Mouse (Mus musculus): ENCODE measurements at regions not wholly inside any gene's neighbourhood (a gene's known extent, or its start where the extent isn't known, plus 50 kb on each side); places are given as distances from the start of the nearest gene placed in this dataset.
A peak's percentile ranks its signal among the peaks of the same experiment; 100 is the strongest.

DNA sequence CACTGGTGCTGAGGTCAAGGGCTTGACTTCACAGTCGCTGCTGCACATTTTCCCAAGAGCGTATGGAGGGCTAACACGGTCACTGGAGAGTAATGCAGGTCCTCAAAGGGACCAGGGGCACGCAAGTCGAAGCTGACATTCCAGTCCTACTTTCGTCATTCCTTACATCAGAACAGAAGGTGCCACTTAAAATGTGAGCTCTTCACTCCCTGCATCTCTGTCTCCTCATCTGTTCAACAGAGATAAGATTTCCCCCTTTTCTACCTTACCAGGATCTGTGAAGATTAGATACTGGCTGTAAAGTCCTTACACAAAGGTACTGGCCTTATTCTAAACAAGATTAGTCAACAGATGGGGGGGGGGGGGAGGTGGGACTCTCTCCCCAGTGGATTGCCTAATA, 67.0 kb upstream of the Zeb2 start:
- Histone ChIP-seq H3ac (ENCODE audit: control insufficient read depth, insufficient read length) (no peak overlapping the region), H3K27me3 (ENCODE audit: control insufficient read depth, insufficient read depth, insufficient read length) (no peaks in the 10 kb centered on the region), H3K4me3 (no peak overlapping the region), H3K36me3 (ENCODE audit: control insufficient read depth, insufficient read depth) (no peaks in the 10 kb centered on the region), H3K79me2 (ENCODE audit: control insufficient read depth, insufficient read depth) (no peaks in the 10 kb centered on the region), H3K4me2 (ENCODE audit: low read depth) (no peak overlapping the region)
- TF ChIP-seq SRF (IDR thresholded peaks at IDR 0.05; ENCODE audit: control insufficient read depth, insufficient read length, low read depth) (no peak), POLR2A (IDR thresholded peaks at IDR 0.05; ENCODE audit: insufficient read length, low read depth) (no peak), POLR2AphosphoS2 (IDR thresholded peaks at IDR 0.05; ENCODE audit: insufficient read length, low read depth) (no peak), CEBPB (IDR thresholded peaks at IDR 0.05; ENCODE audit: insufficient read depth, poor library complexity, severe bottlenecking) (no peak), E2F4 (IDR thresholded peaks at IDR 0.05; ENCODE audit: insufficient read depth) (no peak), USF1 (IDR thresholded peaks at IDR 0.05; ENCODE audit: low read depth) (no peak), MYOD1 (IDR thresholded peaks at IDR 0.05; ENCODE audit: control insufficient read depth in 1 of 3, insufficient read length in 2 of 3, low read depth in 2 of 3) (no peak), TCF12 (IDR thresholded peaks at IDR 0.05; ENCODE audit: insufficient read depth, poor library complexity, severe bottlenecking) (no peak)

DNA sequence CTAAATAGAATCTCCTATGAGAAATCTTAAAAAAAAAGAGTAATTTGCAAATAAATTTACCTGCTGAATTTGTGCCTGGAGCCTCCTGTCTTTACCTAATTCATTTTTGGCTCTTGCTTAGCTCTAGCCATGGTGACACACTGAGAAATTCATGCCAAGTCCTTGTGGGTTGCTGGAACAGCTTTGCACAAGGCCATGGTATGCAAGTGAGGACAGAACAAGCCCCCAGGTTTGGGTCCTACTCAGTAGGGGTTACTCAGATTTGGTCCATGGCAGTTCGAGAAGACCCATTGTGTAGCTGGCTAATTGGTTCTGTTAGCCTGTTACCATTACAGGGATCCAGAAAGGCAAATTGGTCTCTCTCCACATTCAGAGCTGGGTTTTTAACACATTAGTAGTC, 65.7 kb upstream of the Zeb2 start:
- Histone ChIP-seq H3K79me2 (ENCODE audit: control insufficient read depth, insufficient read depth) (no peaks in the 10 kb centered on the region), H3K36me3 (ENCODE audit: control insufficient read depth, insufficient read depth) (no peaks in the 10 kb centered on the region), H3K27me3 (ENCODE audit: control insufficient read depth, insufficient read depth, insufficient read length) (no peaks in the 10 kb centered on the region), H3K4me3 (no peak overlapping the region), H3K4me2 (ENCODE audit: low read depth) (no peak overlapping the region), H3ac (ENCODE audit: control insufficient read depth, insufficient read length) (no peak overlapping the region)
- no peak for TF ChIP-seq CEBPB (IDR thresholded peaks at IDR 0.05; ENCODE audit: insufficient read depth, poor library complexity, severe bottlenecking)

DNA sequence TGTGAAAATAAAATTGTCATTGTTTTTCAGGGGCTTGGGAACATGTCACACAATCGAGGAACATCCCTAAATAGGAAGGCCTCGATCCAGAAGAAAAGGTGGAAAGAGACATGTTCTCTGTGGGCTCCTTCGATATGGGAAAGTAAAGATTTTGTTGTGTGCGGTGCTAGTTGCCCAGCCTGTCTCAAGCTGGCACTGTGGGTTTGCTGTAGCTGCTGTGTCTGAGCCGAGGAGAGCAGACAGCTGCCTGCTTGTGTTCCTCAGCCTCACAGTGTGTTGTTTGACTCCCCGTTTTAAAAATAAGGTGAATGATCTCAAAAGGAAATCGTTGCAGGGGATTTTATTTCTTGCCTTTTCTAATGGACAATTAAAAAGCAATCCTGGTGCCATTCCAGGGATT, 64.4 kb upstream of the Zeb2 start:
- Histone ChIP-seq H3K79me2 (ENCODE audit: control insufficient read depth, insufficient read depth) (no peaks in the 10 kb centered on the region), H3K36me3 (ENCODE audit: control insufficient read depth, insufficient read depth) (no peaks in the 10 kb centered on the region), H3K4me3 (no peak overlapping the region), H3K4me2 (ENCODE audit: low read depth) (no peak overlapping the region), H3K27me3 (ENCODE audit: control insufficient read depth, insufficient read depth, insufficient read length) (no peaks in the 10 kb centered on the region), H3ac (ENCODE audit: control insufficient read depth, insufficient read length) (no peak overlapping the region)
- TF ChIP-seq USF1 (IDR thresholded peaks at IDR 0.05; ENCODE audit: low read depth), result no peak
- TF ChIP-seq MYOD1 (IDR thresholded peaks at IDR 0.05; ENCODE audit: control insufficient read depth in 1 of 3, insufficient read length in 2 of 3, low read depth in 2 of 3), result peak in 1 of 3 experiments; percentile 52
- TF ChIP-seq MYOG (IDR thresholded peaks at IDR 0.05; ENCODE audit: control insufficient read depth in 1 of 3, insufficient read depth in 1 of 3, insufficient read length in 2 of 3, low read depth in 2 of 3), result peak in 2 of 3 experiments; percentile 19 to 60

- Histone ChIP-seq H3ac (ENCODE audit: control insufficient read depth, insufficient read length) (no peak overlapping the region), H3K4me3 (no peak overlapping the region), H3K36me3 (ENCODE audit: control insufficient read depth, insufficient read depth) (no peaks in the 10 kb centered on the region), H3K27me3 (ENCODE audit: control insufficient read depth, insufficient read depth, insufficient read length) (no peaks in the 10 kb centered on the region), H3K4me2 (ENCODE audit: low read depth) (no peak overlapping the region), H3K79me2 (ENCODE audit: control insufficient read depth, insufficient read depth) (no peaks in the 10 kb centered on the region)
- TF ChIP-seq SRF (IDR thresholded peaks at IDR 0.05; ENCODE audit: control insufficient read depth, insufficient read length, low read depth) (no peak), REST (IDR thresholded peaks at IDR 0.05; ENCODE audit: insufficient read depth, insufficient read length) (no peak), TCF3 (IDR thresholded peaks at IDR 0.05; ENCODE audit: insufficient read length, low read depth) (no peak)
Observed at GRCm38 (mm10) chr2:45178849-45179453, 61.8 kb upstream of the Zeb2 start.

GRCm38 (mm10) chr2:45172382-45172781, 55.2 kb upstream of the Zeb2 start:
- H3K4me2 ChIP-seq (ENCODE audit: low read depth), result no peak overlapping the region
- no peak overlapping the region for H3ac ChIP-seq (ENCODE audit: control insufficient read depth, insufficient read length)
- no peak overlapping the region for H3K4me3 ChIP-seq
- H3K36me3 ChIP-seq (ENCODE audit: control insufficient read depth, insufficient read depth), result no peaks in the 10 kb centered on the region
- H3K79me2 ChIP-seq (ENCODE audit: control insufficient read depth, insufficient read depth), result no peaks in the 10 kb centered on the region
- H3K27me3 ChIP-seq (ENCODE audit: control insufficient read depth, insufficient read depth, insufficient read length), result no peaks in the 10 kb centered on the region
- TF ChIP-seq E2F4 (IDR thresholded peaks at IDR 0.05; ENCODE audit: insufficient read depth) (no peak), CEBPB (IDR thresholded peaks at IDR 0.05; ENCODE audit: insufficient read depth, poor library complexity, severe bottlenecking) (no peak), TCF3 (IDR thresholded peaks at IDR 0.05; ENCODE audit: insufficient read length, low read depth) (no peak), POLR2AphosphoS2 (IDR thresholded peaks at IDR 0.05; ENCODE audit: insufficient read length, low read depth) (no peak), REST (IDR thresholded peaks at IDR 0.05; ENCODE audit: insufficient read depth, insufficient read length) (no peak), MYOD1 (IDR thresholded peaks at IDR 0.05; ENCODE audit: control insufficient read depth in 1 of 3, insufficient read length in 2 of 3, low read depth in 2 of 3) (no peak), MYOG (IDR thresholded peaks at IDR 0.05; ENCODE audit: control insufficient read depth in 1 of 3, insufficient read depth in 1 of 3, insufficient read length in 2 of 3, low read depth in 2 of 3) (no peak), SRF (IDR thresholded peaks at IDR 0.05; ENCODE audit: control insufficient read depth, insufficient read length, low read depth) (no peak), USF1 (IDR thresholded peaks at IDR 0.05; ENCODE audit: low read depth) (no peak), POLR2A (IDR thresholded peaks at IDR 0.05; ENCODE audit: insufficient read length, low read depth) (no peak), TCF12 (IDR thresholded peaks at IDR 0.05; ENCODE audit: insufficient read depth, poor library complexity, severe bottlenecking) (no peak)
